Mouse (Mus musculus) inflammation-experienced regulatory T-cells, adult 6 months (primary cell): ENCODE measurements around the gene Krt8. TPM values are rescaled to one million over a fixed set of nuclear protein-coding genes. Genes with fewer than 3 reads are reported as not detected.

Source experiments
- ATAC-seq: one replicate; pipeline ENCODE4 v1.8.0; 2017
- polyA plus RNA-seq, 3 experiments: library from polyadenylated mRNA; unstranded; fragments of 100-300 nt; shearing (Covaris generic); gene quantifications; one replicate each; pipeline ENCODE4 v1.2.1; 2017

Gene Krt8
- polyA plus RNA-seq, 3 experiments from 2014 or later: 0.23 TPM; not detected in 2

DNA sequence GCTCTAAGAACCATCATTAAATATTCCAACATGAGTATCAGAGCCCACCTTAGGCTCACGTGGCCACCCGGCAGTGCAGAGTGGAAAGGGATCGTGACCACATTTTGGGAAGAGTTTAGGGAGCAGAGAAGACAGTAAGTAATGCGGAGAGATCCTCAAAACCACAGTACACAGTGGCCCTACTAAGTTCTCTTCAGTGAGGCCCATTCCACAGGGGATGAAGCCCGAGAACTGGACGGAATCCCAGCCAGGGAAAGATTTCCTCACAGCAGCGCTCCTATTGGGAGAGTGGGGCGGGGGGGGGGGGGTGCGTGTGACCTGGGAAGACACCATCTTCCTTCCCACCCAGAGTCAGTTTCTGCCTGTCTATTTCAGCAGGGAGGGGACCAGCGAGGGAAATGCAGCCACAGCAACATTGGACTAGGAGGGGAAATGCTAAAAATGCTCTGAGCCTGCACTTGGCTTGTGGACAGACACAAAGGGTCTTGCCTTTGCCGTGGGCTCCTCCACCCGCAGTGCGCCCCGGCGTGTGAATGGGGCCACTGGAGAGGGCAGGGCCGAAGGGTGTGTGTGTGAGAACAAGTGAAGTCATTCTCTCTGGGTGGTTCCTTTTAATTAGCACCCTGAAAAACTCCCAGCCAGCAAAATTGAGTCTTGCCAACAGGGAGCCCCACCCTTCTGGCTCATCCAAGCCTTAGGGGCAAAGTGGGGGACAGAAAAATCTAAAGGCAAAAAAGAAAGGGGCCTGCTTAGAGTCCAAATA is 30.0 kb downstream of the Krt8 start:
- ATAC-seq: no peak

DNA sequence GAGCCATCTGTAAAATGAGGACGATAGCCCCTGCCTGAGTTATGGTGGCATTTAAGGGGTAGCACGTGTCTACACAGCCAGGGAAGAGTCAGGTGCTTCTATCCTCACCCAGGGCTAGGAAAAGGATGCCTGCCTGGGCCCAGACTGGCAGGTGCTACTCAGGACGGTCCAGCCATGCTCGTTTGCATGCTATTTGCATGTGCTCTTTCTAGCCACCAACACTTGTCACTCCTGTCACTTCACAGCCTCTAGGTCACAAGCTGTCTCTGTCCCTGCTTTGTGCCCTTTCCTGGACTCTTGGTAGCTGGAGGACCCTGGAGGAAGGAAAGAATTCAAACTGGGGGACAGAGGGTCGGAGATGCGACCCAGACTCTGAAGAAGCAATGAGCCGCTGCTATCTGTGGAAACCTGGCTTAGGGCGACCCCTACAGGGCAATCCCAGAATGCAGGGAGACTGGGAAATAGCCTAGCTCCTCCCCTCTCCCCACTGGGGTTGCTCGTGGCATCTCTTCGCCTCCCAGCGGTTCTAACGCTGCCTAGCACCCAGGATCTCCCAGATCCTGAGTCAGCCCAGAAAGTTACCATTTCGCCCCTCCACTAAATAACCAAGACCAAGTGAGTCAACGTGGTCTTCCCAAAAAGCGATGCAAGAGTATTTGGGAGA is 30.7 kb downstream of the Krt8 start:
- ATAC-seq: peak; percentile 77

DNA sequence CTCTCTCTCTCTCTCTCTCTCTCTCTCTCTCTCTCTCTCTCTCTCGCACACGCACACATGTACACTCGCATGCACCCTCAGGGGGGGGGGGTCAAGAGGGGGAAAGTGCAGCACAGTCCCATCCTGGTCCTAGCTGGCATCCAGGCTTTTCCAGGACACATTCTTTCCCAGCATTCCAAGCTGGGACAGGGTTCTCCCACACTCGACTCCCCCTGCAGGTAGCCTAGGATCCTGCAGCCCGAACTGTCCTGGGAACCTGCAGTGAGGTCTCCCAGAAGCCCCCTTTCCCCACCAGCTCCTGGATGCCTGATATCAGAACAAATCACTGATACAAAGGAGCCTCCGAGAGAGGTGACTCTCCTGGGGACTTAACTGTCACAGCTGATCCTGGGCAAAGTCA is 33.7 kb downstream of the Krt8 start:
- ATAC-seq: no peak

DNA sequence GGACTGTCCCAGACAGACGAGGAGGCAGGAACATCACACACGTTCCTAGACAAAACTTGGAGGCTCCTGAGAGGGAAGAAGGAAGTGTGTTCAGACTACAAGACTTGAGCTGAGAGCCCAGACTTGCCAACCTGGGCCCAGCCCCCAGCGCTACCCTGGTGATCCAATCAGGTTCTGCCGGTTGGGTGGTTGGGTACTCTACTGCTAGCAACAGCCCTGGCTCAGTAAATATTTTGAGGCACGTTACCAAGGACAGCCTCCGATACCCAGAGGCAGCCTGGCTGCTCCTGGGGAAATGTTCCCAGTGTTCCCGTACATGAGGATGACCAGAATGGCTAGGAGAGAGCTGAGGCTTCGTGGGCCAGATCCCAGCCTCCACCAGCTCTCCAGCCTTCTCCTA is 37.5 kb downstream of the Krt8 start:
- no peak for ATAC-seq

DNA sequence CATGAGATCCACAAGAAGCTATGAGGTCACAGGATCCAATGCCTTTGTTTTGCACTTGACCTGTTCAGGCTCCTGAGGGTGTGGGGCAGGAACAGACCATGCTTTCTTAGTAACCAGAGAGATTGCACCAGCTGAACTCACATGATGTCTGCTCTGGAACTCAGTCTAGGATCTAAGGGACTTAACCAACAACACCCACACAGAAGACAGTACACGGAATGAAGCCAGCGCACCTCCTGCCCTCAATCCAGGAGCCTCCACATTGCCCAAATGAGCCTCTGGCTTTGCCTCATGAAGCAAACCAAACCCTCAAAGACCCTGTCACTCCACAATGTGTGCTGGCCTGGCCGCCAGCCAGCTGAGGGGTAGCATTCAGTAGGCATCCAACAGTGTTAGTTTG is 45.4 kb downstream of the Krt8 start:
- no peak for ATAC-seq

DNA sequence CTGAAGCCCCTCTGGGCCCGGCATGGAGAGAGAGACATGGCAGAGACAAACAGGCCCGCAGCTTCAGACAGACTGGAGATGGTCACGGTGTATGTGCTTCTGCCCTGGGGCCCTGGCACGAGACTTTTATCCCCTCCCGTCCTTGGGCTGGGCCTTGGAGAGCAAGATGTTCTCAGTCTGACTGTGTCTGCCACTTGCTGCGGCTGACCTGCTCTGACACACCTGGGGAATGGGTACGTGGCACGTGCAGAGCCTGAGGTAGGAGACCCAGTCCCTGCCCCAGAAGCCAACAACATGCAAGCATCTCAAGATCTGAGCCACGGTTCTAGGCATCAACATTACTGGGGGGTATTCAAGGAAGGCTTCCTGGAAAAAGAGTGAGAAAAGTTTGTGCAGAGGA is 50.1 kb downstream of the Krt8 start, which contains the start of gene Krt78:
Gene Krt78, minus strand, starts transcription at position 101 of the 400 bp plus-strand sequence.
- no peak for ATAC-seq

DNA sequence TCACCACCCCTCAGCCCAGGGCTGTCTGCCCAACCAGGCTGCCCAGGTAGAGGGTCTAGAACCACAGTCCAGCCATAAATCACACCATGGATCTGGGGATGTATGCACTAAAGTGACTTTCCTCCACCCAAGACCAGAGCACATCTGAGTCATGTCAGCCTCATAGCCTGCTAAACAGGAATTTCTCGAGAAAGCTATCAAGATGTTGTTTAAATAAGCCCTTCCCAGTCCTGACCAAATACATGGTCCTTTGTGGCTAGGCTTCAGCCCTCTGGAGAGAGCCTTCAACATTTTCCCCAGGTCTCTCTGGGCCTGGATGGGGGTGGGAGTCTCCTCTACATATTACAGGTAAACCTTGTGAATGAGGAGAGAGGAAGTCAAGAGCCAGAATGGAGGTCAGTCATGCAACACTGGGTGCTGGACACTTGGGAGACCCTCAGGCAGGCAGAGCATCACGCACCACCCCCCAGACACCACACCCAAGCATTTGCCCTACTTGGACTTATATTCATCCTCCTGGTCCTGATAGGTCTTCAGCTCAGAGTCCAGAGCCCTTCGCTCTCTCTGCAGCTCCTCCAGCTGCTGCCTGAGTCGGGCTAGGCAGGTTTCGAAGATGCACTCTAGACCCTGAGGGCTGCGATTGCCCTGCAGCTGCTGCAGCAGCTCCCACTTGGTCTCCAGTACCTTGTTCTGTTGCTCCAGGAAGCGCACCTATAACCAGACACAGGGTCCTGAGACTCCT is 51.4 kb downstream of the Krt8 start:
- no peak for ATAC-seq

Other genes with a start within 250 kb of the Krt8 start
- gene Krt72, start 218.0 kb downstream of the Krt8 start, polyA plus RNA-seq: not detected
- not detected for gene Krt73, start 202.1 kb downstream of the Krt8 start, polyA plus RNA-seq
- gene Krt2, start 186.3 kb downstream of the Krt8 start, polyA plus RNA-seq: not detected
- gene Krt1, start 153.7 kb downstream of the Krt8 start, polyA plus RNA-seq: not detected
- gene Krt77, start 134.8 kb downstream of the Krt8 start, polyA plus RNA-seq: not detected
- not detected for gene Krt76, start 111.6 kb downstream of the Krt8 start, polyA plus RNA-seq
- not detected for gene Krt4, start 79.7 kb downstream of the Krt8 start, polyA plus RNA-seq
- gene Krt79, start 64.2 kb downstream of the Krt8 start, polyA plus RNA-seq: not detected
- gene Krt78, start 50.2 kb downstream of the Krt8 start, polyA plus RNA-seq: not detected
- gene Krt18, start 23.7 kb upstream of the Krt8 start, polyA plus RNA-seq: 1 to 10 TPM in 2 of 3 experiments, under 1 TPM in 1; 0.41 to 1.2 (median 1.2) TPM
- gene Eif4b, start 69.3 kb upstream of the Krt8 start, polyA plus RNA-seq: 100 to 1,000 TPM in 2 of 3 experiments, 10 to 100 TPM in 1; 90.5 to 131 (median 129) TPM
- gene Tns2, start 95.9 kb upstream of the Krt8 start, polyA plus RNA-seq: 1 to 10 TPM; 3.3 to 4.2 (median 3.8) TPM
- 10 to 100 TPM; 32.1 to 44.8 (median 33.6) TPM for gene Spryd3, start 131.8 kb upstream of the Krt8 start, polyA plus RNA-seq
- under 1 TPM in 1 of 3 experiments, not detected in 2; 0.33 TPM for gene Igfbp6, start 139.9 kb upstream of the Krt8 start, polyA plus RNA-seq
- gene Soat2, start 146.0 kb upstream of the Krt8 start, polyA plus RNA-seq: 1 to 10 TPM in 2 of 3 experiments, under 1 TPM in 1; 0.94 to 4.9 (median 1.3) TPM
- 10 to 100 TPM; 20.3 to 33.3 (median 25.5) TPM for gene Zfp740, start 198.8 kb upstream of the Krt8 start, polyA plus RNA-seq
- gene Csad, start 200.2 kb upstream of the Krt8 start, polyA plus RNA-seq: 10 to 100 TPM in 2 of 3 experiments, 1 to 10 TPM in 1; 5.0 to 14.6 (median 14.0) TPM
- 100 to 1,000 TPM; 364 to 513 (median 397) TPM for gene Itgb7, start 227.5 kb upstream of the Krt8 start, polyA plus RNA-seq